Mouse (Mus musculus) testis, postnatal 10 days (tissue): ENCODE measurements around the gene Gm21797.
"Not testable (repeated sequence)": the region's sequence is repeated elsewhere in the genome, so short reads cannot be mapped to it uniquely, and the experiment has no call there.

Experiments used
- DNase-seq: peaks from one replicate; pipeline ENCODE4 v3.0.0; 2021; ENCODE audit warnings: low spot score

Gm21797 gene

DNA sequence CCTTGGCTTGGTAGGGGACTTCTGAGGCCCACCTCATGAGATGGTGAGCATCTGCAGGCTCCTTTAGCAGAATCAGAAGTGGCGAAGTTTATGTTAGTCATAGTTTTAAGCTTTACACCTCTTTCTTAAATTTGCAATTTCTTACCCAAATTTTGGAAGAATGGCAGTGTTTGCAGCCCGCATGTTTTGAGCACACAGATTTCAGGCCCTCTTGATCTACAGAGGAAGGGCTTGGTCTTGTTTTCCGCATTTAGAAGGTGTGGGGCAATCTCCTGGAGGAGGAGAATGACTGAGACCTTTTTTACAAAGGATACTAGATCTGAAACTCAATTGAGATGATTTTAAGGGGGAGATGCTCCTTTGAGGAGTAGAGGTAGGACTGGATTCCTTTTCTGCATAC is at the start of gene Gm21797:
Gene Gm21797 (minus strand): TSS at position 101 of the 400 bp plus-strand sequence.
- not testable (repeated sequence) for DNase-seq

DNA sequence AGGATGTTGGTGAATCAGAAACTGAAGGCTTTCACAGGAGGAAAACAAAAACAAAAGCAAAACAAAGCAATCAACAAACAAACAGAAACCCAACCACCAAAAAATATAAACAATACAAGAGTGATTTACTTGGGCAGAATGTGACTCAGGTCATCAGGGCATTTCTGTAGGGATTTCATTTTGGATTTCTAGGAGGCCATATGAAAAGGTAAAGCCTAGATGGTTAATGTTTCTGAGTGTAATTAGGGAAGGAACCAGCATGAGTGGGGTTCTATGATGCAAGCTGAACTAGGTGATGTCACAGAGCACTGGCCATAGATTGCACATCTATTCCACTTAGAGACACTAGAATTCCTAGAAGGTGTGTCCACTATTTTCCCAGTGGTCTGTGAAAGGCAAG is 29.0 kb upstream of the Gm21797 start, which contains the start of gene Gm20795:
Gene Gm20795 (plus strand): TSS at position 301 of the 400 bp plus-strand sequence.
- DNase-seq, result not testable (repeated sequence)
